Mouse (Mus musculus) bone marrow, adult 2 months (tissue): ENCODE results near the gene Nmnat3. TPM values are rescaled to one million over a fixed set of nuclear protein-coding genes. Genes with fewer than 3 reads are reported as not detected.
A peak's percentile ranks its signal among the peaks of the same experiment; 100 is the strongest.

ENCODE experiments used
- H3K27ac ChIP-seq: fragments of 200-500 bp; 2 replicates; pipeline ENCODE4 v1.5.1; 2012; ENCODE audit warnings: low read depth, mild to moderate bottlenecking, control low read depth, inconsistent platforms, low read length; ENCODE audit not compliant: control insufficient read depth, poor library complexity, insufficient read depth
- H3K4me1 ChIP-seq: fragments of 200-500 bp; 2 replicates; pipeline ENCODE4 v1.6.1; 2011; ENCODE audit warnings: low read length; ENCODE audit not compliant: control insufficient read depth, insufficient read depth
- H3K4me3 ChIP-seq: fragments of 200-500 bp; replicated peaks from 2 replicates; pipeline ENCODE3; 2011; ENCODE audit warnings: mild to moderate bottlenecking, low read depth, low read length, control low read depth; ENCODE audit not compliant: control insufficient read depth
- CTCF ChIP-seq: fragments of 200-500 bp; IDR thresholded peaks from 2 replicates; pipeline ENCODE4 v1.5.1; 2011; ENCODE audit warnings: low read length, control low read depth; ENCODE audit not compliant: control insufficient read depth, insufficient read depth
- POLR2A ChIP-seq: fragments of 200-500 bp; IDR thresholded peaks from 2 replicates; pipeline ENCODE4 v1.6.1; 2011; ENCODE audit warnings: low read depth, mild to moderate bottlenecking, control low read depth, low read length, borderline replicate concordance; ENCODE audit not compliant: control insufficient read depth
- WGBS: fragments of 180-500 bp; shearing (Covaris S2); methylation state at CpG from one replicate; pipeline ENCODE4 v1.1.7; 2018; 5-methylcytosine and 5-hydroxymethylcytosine counted together
- polyA plus RNA-seq: library from polyadenylated mRNA; stranded (reverse); fragments of >200 nt; gene quantifications from 2 replicates; pipeline ENCODE4 v1.2.4, GENCODE M21; 2011; ENCODE audit warnings: low replicate concordance; ENCODE audit not compliant: missing spikeins, insufficient read depth, insufficient read length

Gene Nmnat3
- polyA plus RNA-seq, 1 experiment = 18.9 TPM

DNA sequence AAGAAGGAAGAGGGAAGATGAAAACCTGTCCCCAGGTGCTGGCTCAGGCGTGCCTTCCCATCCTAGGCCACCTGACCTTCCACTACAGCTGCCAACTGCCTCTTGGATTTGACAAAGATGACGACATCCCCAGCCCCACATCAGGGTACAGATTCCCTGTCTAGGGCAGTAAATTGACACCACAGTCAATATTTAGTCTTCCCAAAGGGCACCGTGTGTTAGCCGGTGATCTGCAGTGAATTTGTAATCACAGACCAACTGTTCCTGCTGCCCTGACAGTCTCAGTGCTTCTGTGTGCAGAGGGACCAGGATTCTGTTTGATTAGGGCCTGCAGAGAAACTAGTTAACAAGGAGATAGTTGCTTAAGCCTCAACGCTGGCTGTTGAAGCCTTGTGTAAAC lies 7.1 kb upstream of the Nmnat3 start:
- Histone ChIP-seq H3K27ac (no peak overlapping the region), H3K4me1 (no peaks in the 10 kb centered on the region), H3K4me3 (no peak overlapping the region)
- WGBS = 74% methylated on average over 5 of the region's 5 CpGs
- TF ChIP-seq CTCF (no peak), POLR2A (no peak)

DNA sequence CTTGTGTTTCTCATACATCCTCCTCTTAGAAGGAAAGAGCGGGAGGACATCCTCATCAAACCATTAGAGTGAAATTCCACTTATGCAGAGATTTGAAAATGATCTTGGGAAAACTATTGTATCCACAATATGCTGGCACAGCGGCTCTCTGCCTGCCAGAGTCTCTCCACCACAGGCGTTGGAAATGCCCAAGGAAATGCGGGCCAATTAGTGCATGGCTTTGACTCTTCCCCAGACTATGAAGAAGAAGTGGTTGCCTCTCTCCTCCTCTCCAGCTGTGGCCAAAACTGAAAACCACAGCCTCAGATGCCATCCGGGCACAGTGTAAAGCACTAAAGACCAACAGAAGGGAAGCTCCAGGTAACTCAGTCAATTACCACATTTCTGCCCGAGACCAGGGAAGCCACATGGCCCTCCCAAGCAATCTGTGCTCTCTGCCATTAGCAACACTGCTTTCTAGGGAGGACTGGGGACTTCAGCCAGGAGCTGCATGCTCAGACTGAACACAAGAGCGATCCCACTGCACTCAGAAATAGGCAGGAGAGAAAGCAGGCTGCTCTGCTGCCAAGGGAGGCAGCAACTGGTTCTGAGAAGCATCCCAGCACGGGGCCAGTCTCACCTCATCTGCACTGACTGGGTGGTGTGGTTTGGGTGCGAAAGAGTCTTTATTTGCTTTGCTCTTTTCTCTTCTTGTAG lies 1.5 kb upstream of the Nmnat3 start:
- no peak overlapping the region for H3K4me3 ChIP-seq
- H3K27ac ChIP-seq = no peak overlapping the region
- no peaks in the 10 kb centered on the region; the same call in 1 of the 2 replicates for H3K4me1 ChIP-seq
- no peak for TF ChIP-seq POLR2A
- no peak for TF ChIP-seq CTCF
- 63% methylated on average over 9 of the region's 9 CpGs for WGBS

DNA sequence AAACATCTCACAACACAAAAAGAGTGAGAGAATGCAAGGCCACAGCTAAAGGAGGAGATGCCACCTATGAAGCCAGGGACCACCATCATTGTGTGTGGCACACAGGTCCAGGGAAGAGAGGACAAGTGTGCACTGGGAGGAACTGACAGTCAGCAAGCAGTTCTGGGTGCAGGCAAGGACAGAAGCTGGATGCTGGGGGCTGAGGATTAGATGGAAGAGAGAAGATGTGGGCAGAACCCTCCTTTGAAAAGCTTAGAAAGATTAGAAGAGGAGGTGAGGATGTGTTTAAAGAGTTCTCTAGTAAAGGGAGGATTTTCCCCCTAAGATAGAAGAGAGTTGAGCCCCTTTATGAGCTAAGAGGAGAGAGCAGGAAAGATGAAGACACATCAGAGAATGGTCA lies 2.4 kb downstream of the Nmnat3 start:
- Histone ChIP-seq H3K4me3 (no peak overlapping the region), H3K4me1 (no peaks in the 10 kb centered on the region; the same call in 1 of the 2 replicates), H3K27ac (no peak overlapping the region)
- TF ChIP-seq POLR2A (no peak), CTCF (no peak)

DNA sequence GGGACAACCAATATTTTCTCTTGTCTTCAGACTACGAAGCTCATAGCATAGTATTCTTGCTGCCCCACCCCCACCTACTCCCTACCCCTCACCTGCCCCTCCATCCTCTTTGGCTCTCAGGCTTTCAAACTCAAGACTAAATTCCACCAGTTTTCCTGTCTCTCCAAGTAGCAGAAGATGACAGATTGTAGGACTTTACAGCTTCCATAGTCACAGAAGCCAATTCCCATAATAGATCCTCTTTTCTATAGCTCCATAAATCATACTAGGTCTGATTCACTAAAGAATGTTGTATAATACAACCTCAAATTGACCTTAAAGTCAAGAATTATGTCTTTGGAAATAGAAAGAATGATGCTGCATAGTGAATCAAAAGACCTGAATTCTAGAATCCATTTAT lies 3.4 kb downstream of the Nmnat3 start:
- Histone ChIP-seq H3K27ac (no peak overlapping the region), H3K4me1 (no peaks in the 10 kb centered on the region; the same call in 1 of the 2 replicates), H3K4me3 (no peak overlapping the region)
- TF ChIP-seq CTCF = no peak
- no peak for TF ChIP-seq POLR2A
- whole genome bisulfite sequencing = 83% methylated on average over 1 of the region's 1 CpGs

DNA sequence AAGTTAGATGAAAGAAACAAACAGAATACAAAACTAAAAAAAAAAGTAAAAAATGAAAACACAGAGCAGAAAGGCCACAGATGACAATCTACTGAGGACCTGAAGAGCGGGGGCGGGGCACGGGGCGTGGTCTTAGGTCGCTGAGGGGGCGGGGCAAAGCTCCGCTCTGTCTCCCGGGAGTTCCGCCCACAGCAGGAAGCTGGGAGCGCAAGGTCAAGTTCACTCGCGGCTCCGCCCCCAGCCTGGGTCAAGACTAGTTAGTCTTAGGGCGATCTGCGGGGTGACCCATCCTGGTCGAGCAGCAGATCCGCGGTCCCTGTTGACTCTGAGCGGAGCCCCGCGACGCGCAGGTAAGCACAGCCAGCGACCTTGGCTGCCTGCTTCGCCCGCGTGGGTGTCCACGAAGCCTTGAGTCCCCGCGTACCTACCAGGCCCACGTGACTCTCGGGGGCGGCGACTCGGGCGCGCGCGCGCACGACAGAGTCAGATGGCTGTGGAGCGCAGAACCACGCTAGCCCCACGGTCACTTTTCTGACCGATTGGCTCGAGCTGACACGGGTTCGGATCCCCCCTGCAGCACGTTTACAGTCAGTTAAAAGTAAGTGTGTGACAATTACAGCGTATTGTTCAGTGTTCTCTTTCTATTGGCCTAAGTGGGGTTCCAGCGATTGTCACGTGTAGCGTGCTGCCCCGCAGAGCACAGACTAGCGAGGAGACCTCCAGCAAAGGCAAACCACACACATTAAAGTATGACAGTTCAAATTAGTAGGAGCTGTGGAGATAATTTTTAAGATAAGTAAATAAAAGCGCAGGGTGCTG lies 9.4 kb downstream of the Nmnat3 start:
- H3K4me3 ChIP-seq = peak overlapping the region; percentile 86
- TF ChIP-seq POLR2A (peak; percentile 68; the same call in 1 of the 2 replicates), CTCF (peak; percentile 3; the same call in 1 of the 2 replicates)
- WGBS = under 1% methylated on average over 56 of the region's 56 CpGs
- H3K27ac ChIP-seq = peak overlapping the region; percentile 89
- peaks cover 2% of the 10 kb centered on the region; the same call in 1 of the 2 replicates for H3K4me1 ChIP-seq

DNA sequence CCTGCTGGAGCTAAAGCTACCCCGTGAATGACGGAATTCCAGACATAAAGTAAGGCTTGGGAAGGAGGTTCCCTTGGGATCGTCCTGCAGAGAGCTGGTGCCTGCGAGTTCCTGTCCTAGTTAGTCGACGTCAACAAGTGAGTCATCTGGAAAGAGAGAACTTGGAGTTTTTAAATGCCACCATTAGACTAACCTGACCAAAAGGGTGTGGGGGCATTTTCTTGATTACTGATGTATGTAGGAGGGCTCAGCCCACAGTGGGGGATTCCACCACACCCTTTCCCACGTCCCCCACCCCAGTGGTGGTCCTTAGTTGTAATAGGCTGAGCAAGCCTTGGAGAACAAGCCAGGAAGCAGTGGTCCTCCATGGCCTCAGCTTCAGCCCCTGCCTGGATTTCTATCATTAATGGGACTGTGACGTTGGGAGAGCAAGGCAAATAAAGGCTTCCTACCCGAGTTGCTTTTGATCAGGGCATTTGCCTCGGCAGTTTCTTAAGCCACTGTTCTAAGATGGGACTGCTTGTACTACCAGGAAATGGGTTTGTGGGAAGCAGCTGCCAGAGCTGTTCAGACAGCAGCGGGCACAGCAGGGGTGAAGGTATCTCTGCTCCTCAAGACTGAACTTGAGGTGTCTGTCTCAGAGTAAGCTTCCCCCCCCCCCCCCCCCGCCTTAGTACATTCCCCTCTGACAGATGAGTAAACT lies 10.2 kb downstream of the Nmnat3 start:
- peak overlapping the region; percentile 86 for H3K4me3 ChIP-seq
- 1% methylated on average over 12 of the region's 12 CpGs for WGBS
- TF ChIP-seq CTCF (no peak), POLR2A (no peak)

DNA sequence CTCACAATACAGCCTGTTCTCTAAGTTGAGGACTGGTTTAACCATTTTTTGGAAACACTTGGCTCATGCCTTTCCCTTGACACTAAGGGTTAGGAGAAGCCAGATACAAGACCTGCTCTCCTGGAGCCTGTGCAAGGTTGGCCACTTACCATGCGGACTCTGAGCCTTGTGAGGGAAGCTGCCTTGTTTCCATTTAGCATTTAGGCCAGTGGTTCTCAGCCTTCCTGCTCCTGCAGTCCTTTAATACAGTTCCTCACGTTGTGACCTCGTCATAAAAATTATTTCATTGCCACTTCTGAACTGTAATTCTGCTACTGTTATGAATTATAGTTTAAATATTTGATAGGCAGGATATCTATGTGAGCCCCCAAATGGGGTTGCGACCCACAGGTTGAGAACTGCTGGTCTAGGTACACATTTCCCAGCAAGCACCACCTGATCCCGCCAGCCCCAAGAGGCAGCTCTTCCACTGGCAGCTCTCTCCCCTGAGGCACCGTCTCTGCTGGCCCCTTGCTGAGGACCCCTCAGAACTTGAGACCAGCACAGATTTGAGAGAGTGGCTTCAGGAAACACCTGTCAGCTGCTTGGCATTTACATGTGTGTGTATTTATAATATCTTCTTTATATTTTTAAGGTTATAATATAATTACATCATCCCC lies 10.8 kb downstream of the Nmnat3 start:
- TF ChIP-seq POLR2A (no peak), CTCF (no peak)
- H3K27ac ChIP-seq = peak overlapping the region; percentile 78
- H3K4me3 ChIP-seq = peak overlapping the region; percentile 66
- H3K4me1 ChIP-seq = peaks cover 2% of the 10 kb centered on the region; the same call in 1 of the 2 replicates
- WGBS = 50% methylated on average over 6 of the region's 6 CpGs

More for the DNA sequence above, 10.2 kb downstream of the Nmnat3 start:
- peak overlapping the region; percentile 89 for H3K27ac ChIP-seq
- H3K4me1 ChIP-seq = peaks cover 2% of the 10 kb centered on the region; the same call in 1 of the 2 replicates

DNA sequence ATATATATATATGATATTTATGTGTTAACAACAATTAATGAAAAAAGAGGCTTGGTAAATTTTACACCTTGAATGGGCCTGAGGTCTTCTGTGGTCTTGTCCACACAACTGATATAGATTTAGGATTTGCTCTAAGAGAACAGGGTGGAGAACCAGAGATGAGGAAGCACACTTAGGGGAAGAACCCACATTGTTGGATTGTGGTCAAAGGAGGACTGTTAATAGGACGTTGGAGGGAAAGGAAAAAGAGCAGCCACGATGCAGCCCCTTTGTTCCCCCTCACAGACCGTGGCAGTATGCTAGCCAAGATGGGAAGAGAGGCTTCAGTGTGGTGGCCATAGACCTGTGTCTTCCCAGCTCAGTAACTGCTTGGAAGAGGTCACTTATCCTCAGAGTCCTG lies 11.5 kb downstream of the Nmnat3 start:
- H3K27ac ChIP-seq = peak overlapping the region; percentile 82
- 5% methylated on average over 3 of the region's 3 CpGs for WGBS
- peaks cover 2% of the 10 kb centered on the region; the same call in 1 of the 2 replicates for H3K4me1 ChIP-seq
- H3K4me3 ChIP-seq = peak overlapping the region; percentile 50
- TF ChIP-seq POLR2A = no peak
- no peak for TF ChIP-seq CTCF
